Mouse (Mus musculus) kidney, embryonic 14.5 days (tissue): ENCODE results near the gene Ccdc182. TPM values are rescaled to one million over a fixed set of nuclear protein-coding genes. Genes with fewer than 3 reads are reported as not detected.

Experiments used
- ATAC-seq: fragments of 200-750 bp; cut with Nextera tagmentation; 2 replicates; pipeline ENCODE4 v1.8.0; 2017; ENCODE audit warnings: moderate number of reproducible peaks, mild to moderate bottlenecking, moderate TSS enrichment, moderate library complexity; ENCODE audit not compliant: low FRiP score, low TSS enrichment
- H3K27ac ChIP-seq: fragments of 300-500 bp; sonication (generic); 2 replicates; pipeline ENCODE4 v1.5.1; 2014; ENCODE audit warnings: low read depth, mild to moderate bottlenecking, low read length, moderate library complexity, mixed read lengths
- H3K27me3 ChIP-seq: fragments of 300-500 bp; sonication (generic); 2 replicates; pipeline ENCODE4 v1.6.1; 2014; ENCODE audit warnings: mild to moderate bottlenecking, low read length; ENCODE audit not compliant: control insufficient read depth, insufficient read depth
- H3K36me3 ChIP-seq: fragments of 300-500 bp; sonication (generic); 2 replicates; pipeline ENCODE4 v1.6.1; 2014; ENCODE audit warnings: low read length, mixed read lengths; ENCODE audit not compliant: control insufficient read depth, insufficient read depth
- H3K4me1 ChIP-seq: fragments of 300-500 bp; sonication (generic); 2 replicates; pipeline ENCODE4 v1.6.1; 2014; ENCODE audit warnings: low read length, mixed read lengths; ENCODE audit not compliant: control insufficient read depth, insufficient read depth
- H3K4me2 ChIP-seq: fragments of 300-500 bp; sonication (generic); replicated peaks from 2 replicates; pipeline ENCODE4 v1.6.1; 2014; ENCODE audit warnings: low read depth, mild to moderate bottlenecking, low read length
- H3K4me3 ChIP-seq: fragments of 300-500 bp; sonication (generic); 2 replicates; pipeline ENCODE4 v1.5.1; 2014; ENCODE audit warnings: mild to moderate bottlenecking, low read length
- H3K9ac ChIP-seq: fragments of 300-500 bp; sonication (generic); 2 replicates; pipeline ENCODE4 v1.6.1; 2014; ENCODE audit warnings: low read depth, mild to moderate bottlenecking, low read length, moderate library complexity
- H3K9me3 ChIP-seq: fragments of 300-500 bp; sonication (generic); 2 replicates; pipeline ENCODE4 v1.6.1; 2016; ENCODE audit warnings: low read length; ENCODE audit not compliant: control insufficient read depth
- WGBS: fragments of 180-500 bp; shearing (Covaris S2); extraction: QIAGEN DNeasy Blood & Tissue Kit; methylation state at CpG from one replicate; pipeline ENCODE4 v1.1.7; 2014; 5-methylcytosine and 5-hydroxymethylcytosine counted together
- polyA plus RNA-seq: library from polyadenylated mRNA; unstranded; fragments of >200 nt; fragmentation: Nextera tagmentation; extraction: Ambion mirVana; gene quantifications from 2 replicates; pipeline ENCODE4 v1.2.1, GENCODE M21; 2014

The Ccdc182 gene
- polyA plus RNA-seq = 3.0 and 3.1 TPM in 2 replicates

GRCm38 (mm10) chr11:88293631-88294393 lies at the start of gene Ccdc182:
Gene Ccdc182 (plus strand): TSS chr11:88294058.
- no peaks in the 10 kb centered on the region for H3K9me3 ChIP-seq
- H3K27ac ChIP-seq = peak within 1 kb of the TSS; percentile 59; the same call in 1 of the 2 replicates
- 26% methylated on average over 20 of the region's 20 CpGs for WGBS
- H3K27me3 ChIP-seq = no peaks in the 10 kb centered on the region; the same call in 1 of the 2 replicates
- ATAC-seq = peak; percentile 30; the same call in 1 of the 2 replicates
- H3K4me3 ChIP-seq = peak within 1 kb of the TSS; percentile 34
- no peaks in the 10 kb centered on the region for H3K36me3 ChIP-seq
- H3K4me1 ChIP-seq = peaks cover 37% of the 10 kb centered on the region
- peak within 1 kb of the TSS; percentile 58 for H3K9ac ChIP-seq
- peak within 1 kb of the TSS; percentile 55 for H3K4me2 ChIP-seq

- WGBS = 69% methylated on average over 14 of the region's 14 CpGs
- Histone ChIP-seq H3K36me3 (no peaks in the 10 kb centered on the region), H3K9ac (no peak overlapping the region), H3K4me1 (peaks cover 16% of the 10 kb centered on the region), H3K4me3 (no peak overlapping the region), H3K27me3 (no peaks in the 10 kb centered on the region), H3K27ac (no peak overlapping the region), H3K4me2 (no peak overlapping the region), H3K9me3 (no peaks in the 10 kb centered on the region)
- ATAC-seq = no peak
Observed at GRCm38 (mm10) chr11:88245581-88246170, 48.2 kb upstream of the Ccdc182 start.

GRCm38 (mm10) chr11:88248636-88249035 lies 45.2 kb upstream of the Ccdc182 start:
- Histone ChIP-seq H3K36me3 (no peaks in the 10 kb centered on the region), H3K4me2 (no peak overlapping the region), H3K27ac (no peak overlapping the region), H3K4me1 (peaks cover 17% of the 10 kb centered on the region), H3K4me3 (no peak overlapping the region), H3K27me3 (0 out of 2 replicates have a peak, but pooled peaks cover 2% of the 10 kb centered on the region), H3K9me3 (no peaks in the 10 kb centered on the region), H3K9ac (no peak overlapping the region)
- 54% methylated on average over 5 of the region's 5 CpGs for WGBS
- ATAC-seq = no peak

GRCm38 (mm10) chr11:88250568-88250967 lies 43.3 kb upstream of the Ccdc182 start:
- Histone ChIP-seq H3K4me3 (no peak overlapping the region), H3K27me3 (0 out of 2 replicates have a peak, but pooled peaks cover 2% of the 10 kb centered on the region), H3K4me2 (no peak overlapping the region), H3K9ac (no peak overlapping the region), H3K27ac (no peak overlapping the region), H3K9me3 (no peaks in the 10 kb centered on the region), H3K36me3 (no peaks in the 10 kb centered on the region), H3K4me1 (peaks cover 17% of the 10 kb centered on the region)
- 82% methylated on average over 3 of the region's 3 CpGs for WGBS
- no peak for ATAC-seq

- Histone ChIP-seq H3K4me3 (no peak overlapping the region), H3K4me1 (peaks cover 17% of the 10 kb centered on the region), H3K27me3 (0 out of 2 replicates have a peak, but pooled peaks cover 2% of the 10 kb centered on the region)
Observed at GRCm38 (mm10) chr11:88251295-88251694, 42.6 kb upstream of the Ccdc182 start.

GRCm38 (mm10) chr11:88251972-88252766 lies 41.7 kb upstream of the Ccdc182 start:
- WGBS = 16% methylated on average over 22 of the region's 22 CpGs
- H3K27me3 ChIP-seq = 0 out of 2 replicates have a peak, but pooled peaks cover 2% of the 10 kb centered on the region
- no peaks in the 10 kb centered on the region for H3K36me3 ChIP-seq
- peaks cover 17% of the 10 kb centered on the region for H3K4me1 ChIP-seq
- H3K4me2 ChIP-seq = peak overlapping the region; percentile 44
- no peak overlapping the region for H3K27ac ChIP-seq
- H3K4me3 ChIP-seq = 0 out of 2 replicates have a peak overlapping the region, but pooled peaks have one; percentile 12
- ATAC-seq = peak; percentile 87
- no peak overlapping the region for H3K9ac ChIP-seq
- H3K9me3 ChIP-seq = no peaks in the 10 kb centered on the region

More at GRCm38 (mm10) chr11:88251295-88251694, 42.6 kb upstream of the Ccdc182 start:
- no peaks in the 10 kb centered on the region for H3K9me3 ChIP-seq
- no peak overlapping the region for H3K4me2 ChIP-seq
- H3K27ac ChIP-seq = no peak overlapping the region
- H3K36me3 ChIP-seq = no peaks in the 10 kb centered on the region
- WGBS = 44% methylated on average over 7 of the region's 7 CpGs
- H3K9ac ChIP-seq = no peak overlapping the region
- no peak for ATAC-seq

- no peaks in the 10 kb centered on the region for H3K36me3 ChIP-seq
- no peak overlapping the region for H3K9ac ChIP-seq
- peaks cover 17% of the 10 kb centered on the region for H3K4me1 ChIP-seq
- no peak overlapping the region for H3K4me2 ChIP-seq
- peak overlapping the region; percentile 55; the same call in 1 of the 2 replicates for H3K27ac ChIP-seq
- H3K27me3 ChIP-seq = 0 out of 2 replicates have a peak, but pooled peaks cover 2% of the 10 kb centered on the region
- H3K4me3 ChIP-seq = no peak overlapping the region
- 24% methylated on average over 14 of the region's 18 CpGs for WGBS
- ATAC-seq = peak; percentile 34
- H3K9me3 ChIP-seq = no peaks in the 10 kb centered on the region; the same call in 1 of the 2 replicates
Observed at GRCm38 (mm10) chr11:88252767-88253513, 40.9 kb upstream of the Ccdc182 start.

GRCm38 (mm10) chr11:88253514-88254167 lies 40.2 kb upstream of the Ccdc182 start:
- Histone ChIP-seq H3K4me3 (no peak overlapping the region), H3K36me3 (no peaks in the 10 kb centered on the region), H3K27ac (no peak overlapping the region), H3K9ac (0 out of 2 replicates have a peak overlapping the region, but pooled peaks have one; percentile 23), H3K9me3 (no peaks in the 10 kb centered on the region; the same call in 1 of the 2 replicates), H3K4me2 (no peak overlapping the region), H3K4me1 (peaks cover 14% of the 10 kb centered on the region), H3K27me3 (0 out of 2 replicates have a peak, but pooled peaks cover 2% of the 10 kb centered on the region)
- no peak for ATAC-seq
- 51% methylated on average over 7 of the region's 7 CpGs for WGBS
